Mouse (Mus musculus) adrenal gland (tissue): Measurements from ENCODE around the gene Gm20605.

ENCODE experiments used
- intact Hi-C: fragments of 180-260 bp; cut with DNase I; formaldehyde crosslinking; loops from one replicate; pipeline ENCODE4 v1.15.1; 2025

Gm20605 gene

GRCm38 (mm10) chr5:137683388-137684293 lies 54.7 kb downstream of the Gm20605 start:
- intact Hi-C loops = no loop called here

- intact Hi-C loops = loop anchor here (5.0 kb wide), 1 partner anchor 63 kb away; the partner anchor contains the start of gene Tsc22d4
Observed at GRCm38 (mm10) chr5:137684294-137685123, 55.5 kb downstream of the Gm20605 start, which contains the start of gene Agfg2. Gene Agfg2, minus strand, starts transcription at chr5:137684726.

DNA sequence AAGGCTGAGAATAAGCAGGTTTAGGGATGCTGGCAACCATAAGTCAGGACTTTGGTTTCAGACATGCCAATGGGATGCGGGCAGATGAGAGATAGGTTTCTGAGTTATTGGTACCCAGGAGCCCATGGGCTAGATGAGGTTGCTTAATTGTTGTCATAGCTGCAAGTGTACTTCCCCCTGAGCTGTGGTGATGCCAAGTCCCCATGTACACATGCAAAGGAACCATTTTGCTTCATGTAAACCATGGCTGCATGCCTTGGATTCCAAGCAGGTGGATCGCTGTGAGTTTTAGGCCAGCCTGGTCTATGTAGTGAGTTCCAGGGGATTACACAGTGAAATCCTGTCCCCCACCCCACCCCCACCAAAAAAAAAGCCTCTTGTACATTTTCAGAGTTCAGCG lies 56.7 kb downstream of the Gm20605 start:
- intact Hi-C loops = loop anchor here (5.0 kb wide), 1 partner anchor 62 kb away; the partner anchor contains the start of gene Tsc22d4

GRCm38 (mm10) chr5:137686127-137686790 lies 57.3 kb downstream of the Gm20605 start:
- intact Hi-C loops = loop anchor here (5.0 kb wide), 1 partner anchor 61 kb away; the partner anchor contains the start of gene Tsc22d4

DNA sequence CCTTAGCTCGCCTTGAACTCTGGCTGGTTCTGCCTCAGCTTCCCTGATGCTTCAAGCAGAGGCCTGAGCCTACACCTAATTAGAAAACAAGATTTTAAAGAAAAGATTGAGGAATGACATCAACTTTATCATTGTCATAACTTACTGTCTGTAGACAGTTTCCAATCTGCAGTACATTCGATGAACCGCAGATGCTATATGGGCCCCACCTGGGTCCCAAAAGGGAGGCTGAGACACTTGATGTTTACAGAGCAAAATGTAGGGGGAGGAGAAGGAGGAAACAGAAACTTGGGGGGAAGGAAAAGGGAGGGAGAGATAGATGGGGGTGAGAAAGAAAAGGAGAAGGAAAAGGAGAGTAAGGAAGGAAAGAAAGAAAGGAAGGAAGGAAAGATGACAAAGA lies 61.0 kb downstream of the Gm20605 start:
- intact Hi-C loops = loop anchor here (5.0 kb wide), 1 partner anchor 57 kb away; the partner anchor contains the start of gene Tsc22d4

DNA sequence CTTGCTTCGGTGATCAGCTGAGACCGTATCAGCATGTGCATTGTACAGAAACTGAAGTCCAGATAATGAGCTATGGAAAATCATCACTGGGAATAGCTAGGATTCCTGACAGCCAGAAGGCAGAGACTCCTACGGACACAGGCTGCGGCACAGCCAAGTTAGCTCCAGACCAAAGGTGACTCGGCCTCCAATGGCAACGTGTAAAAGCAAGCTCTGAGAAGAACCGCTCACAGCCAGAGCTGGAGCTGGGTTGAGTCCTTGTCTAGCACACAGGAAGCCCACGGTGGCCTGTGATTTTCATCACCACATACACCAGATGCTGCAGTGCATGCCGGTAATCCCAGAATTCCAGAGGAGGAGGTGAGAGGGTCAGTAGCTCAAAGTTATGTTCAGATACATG lies 61.6 kb downstream of the Gm20605 start:
- intact Hi-C loops = no loop called here

GRCm38 (mm10) chr5:137691881-137692280 lies 62.9 kb downstream of the Gm20605 start:
- intact Hi-C loops = no loop called here
